ENCODE assay signal across 16 mouse cellular contexts in genomic region chrX:66544002-66544520, GRCm38 (mm10).
"Had no signal": no experiment of that assay in that cellular context is flagged by ENCODE, and none has a peak within 500 bp of the region (broad histone marks: within the 10 kb centered on the region; RNA-seq: fewer than 3 reads in every experiment).

No protein-coding gene starts in this region.

- H3K27me3 ChIP-seq: limb, embryonic 13.5 days; liver, embryonic 12.5 days; liver, embryonic 15.5 days; lung, embryonic 15.5 days; megakaryocyte, embryonic 14.5 days; midbrain, embryonic 13.5 days had no signal

- H3K36me3 ChIP-seq: limb, embryonic 10.5 days; limb, embryonic 13.5 days; liver, embryonic 12.5 days; liver, embryonic 15.5 days; lung, embryonic 15.5 days; midbrain, embryonic 13.5 days had no signal

- H3K4me1 ChIP-seq: limb, embryonic 10.5 days; limb, embryonic 13.5 days; liver, embryonic 12.5 days; liver, embryonic 15.5 days; lung, embryonic 15.5 days; megakaryocyte, embryonic 14.5 days; midbrain, embryonic 13.5 days had no signal

- H3K4me2 ChIP-seq: limb, embryonic 13.5 days; liver, embryonic 12.5 days; liver, embryonic 15.5 days; lung, embryonic 15.5 days; midbrain, embryonic 13.5 days had no signal

- DNase-seq: kidney, adult 9 months; kidney, postnatal 14 days; kidney, postnatal 4 days; liver; lung, adult 18-20 months; lung, postnatal 10 days; lung, postnatal 36 days; thymus, adult 18-20 months; thymus, postnatal 36 days had no signal

- H3K27ac ChIP-seq: limb, embryonic 10.5 days; limb, embryonic 13.5 days; liver, embryonic 12.5 days; liver, embryonic 15.5 days; lung, embryonic 15.5 days; midbrain, embryonic 13.5 days had no signal

- H3K9me3 ChIP-seq: limb, embryonic 10.5 days; limb, embryonic 13.5 days; liver, embryonic 12.5 days; liver, embryonic 15.5 days; lung, embryonic 15.5 days; midbrain, embryonic 13.5 days had no signal

- H3K9ac ChIP-seq: limb, embryonic 13.5 days; liver, embryonic 12.5 days; liver, embryonic 15.5 days; lung, embryonic 15.5 days; midbrain, embryonic 13.5 days had no signal

- H3K4me3 ChIP-seq: limb, embryonic 10.5 days; limb, embryonic 13.5 days; liver, embryonic 12.5 days; liver, embryonic 15.5 days; lung, embryonic 15.5 days; megakaryocyte, embryonic 14.5 days; midbrain, embryonic 13.5 days had no signal

- ATAC-seq: liver, embryonic 12.5 days; midbrain, embryonic 13.5 days had no signal
